Mouse (Mus musculus) embryonic facial prominence, embryonic 15.5 days (tissue): ENCODE measurements around the gene Zfp638. TPM values are rescaled to one million over a fixed set of nuclear protein-coding genes. Genes with fewer than 3 reads are reported as not detected.

Experiments
- ATAC-seq: fragments of 200-750 bp; cut with Nextera tagmentation; 2 replicates; pipeline ENCODE4 v1.8.0; 2017; ENCODE audit warnings: low read depth, moderate TSS enrichment; ENCODE audit not compliant: insufficient number of reproducible peaks, low FRiP score, low TSS enrichment
- H3K27ac ChIP-seq: fragments of 300-500 bp; sonication (generic); replicated peaks from 2 replicates; pipeline ENCODE4 v1.5.1; 2015; ENCODE audit warnings: mild to moderate bottlenecking, inconsistent platforms
- H3K27me3 ChIP-seq: fragments of 300-500 bp; sonication (generic); 2 replicates; pipeline ENCODE4 v1.6.1; 2015; ENCODE audit warnings: inconsistent platforms
- H3K36me3 ChIP-seq: fragments of 300-500 bp; sonication (generic); 2 replicates; pipeline ENCODE4 v1.6.1; 2015; ENCODE audit warnings: mild to moderate bottlenecking, inconsistent platforms
- H3K4me1 ChIP-seq: fragments of 300-500 bp; sonication (generic); 2 replicates; pipeline ENCODE4 v1.6.1; 2015; ENCODE audit warnings: inconsistent platforms
- H3K4me2 ChIP-seq: fragments of 300-500 bp; sonication (generic); replicated peaks from 2 replicates; pipeline ENCODE4 v1.6.1; 2015; ENCODE audit warnings: mild to moderate bottlenecking, inconsistent platforms
- H3K4me3 ChIP-seq: fragments of 300-500 bp; sonication (generic); replicated peaks from 2 replicates; pipeline ENCODE4 v1.5.1; 2015; ENCODE audit warnings: mild to moderate bottlenecking, inconsistent platforms
- H3K9ac ChIP-seq: fragments of 300-500 bp; sonication (generic); 2 replicates; pipeline ENCODE4 v1.6.1; 2015; ENCODE audit warnings: inconsistent platforms
- H3K9me3 ChIP-seq: fragments of 300-500 bp; sonication (generic); replicated peaks from 2 replicates; pipeline ENCODE4 v1.6.1; 2016; ENCODE audit warnings: inconsistent platforms
- WGBS: fragments of 180-500 bp; shearing (Covaris S2); methylation state at CpG from one replicate; pipeline ENCODE4 v1.1.7; 2015; 5-methylcytosine and 5-hydroxymethylcytosine counted together
- polyA plus RNA-seq: library from polyadenylated mRNA; unstranded; fragments of >200 nt; fragmentation: Nextera tagmentation; extraction: Ambion mirVana; gene quantifications from 2 replicates; pipeline ENCODE4 v1.2.1, GENCODE M21; 2015

Zfp638 gene
- polyA plus RNA-seq, 1 experiment from 2014 or later = 52.7 TPM

- H3K27me3 ChIP-seq = no peaks in the 10 kb centered on the region
- no peak for ATAC-seq
- peaks cover 12% of the 10 kb centered on the region; the same call in 1 of the 2 replicates for H3K36me3 ChIP-seq
- H3K27ac ChIP-seq = no peak overlapping the region
- H3K4me2 ChIP-seq = no peak overlapping the region
- H3K4me3 ChIP-seq = no peak overlapping the region
- no peaks in the 10 kb centered on the region for H3K9me3 ChIP-seq
- no peak overlapping the region for H3K9ac ChIP-seq
- H3K4me1 ChIP-seq = no peaks in the 10 kb centered on the region
- 46% methylated on average over 2 of the region's 2 CpGs for WGBS
These were observed 61.3 kb downstream of the Zfp638 start for GRCm38 (mm10) chr6:83928225-83928624.

GRCm38 (mm10) chr6:83939492-83939891 lies 72.6 kb downstream of the Zfp638 start:
- Histone ChIP-seq H3K36me3 (peaks cover 22% of the 10 kb centered on the region), H3K9me3 (no peaks in the 10 kb centered on the region), H3K4me2 (no peak overlapping the region), H3K27me3 (no peaks in the 10 kb centered on the region), H3K4me3 (no peak overlapping the region), H3K4me1 (no peaks in the 10 kb centered on the region), H3K27ac (no peak overlapping the region), H3K9ac (no peak overlapping the region)
- ATAC-seq = no peak
- 91% methylated on average over 2 of the region's 2 CpGs for WGBS

GRCm38 (mm10) chr6:83942806-83943205 lies 75.9 kb downstream of the Zfp638 start:
- Histone ChIP-seq H3K9me3 (no peaks in the 10 kb centered on the region), H3K9ac (no peak overlapping the region), H3K27ac (no peak overlapping the region), H3K36me3 (peaks cover 22% of the 10 kb centered on the region), H3K27me3 (no peaks in the 10 kb centered on the region), H3K4me3 (no peak overlapping the region), H3K4me1 (no peaks in the 10 kb centered on the region), H3K4me2 (no peak overlapping the region)
- 94% methylated on average over 13 of the region's 13 CpGs for WGBS
- no peak for ATAC-seq

- Histone ChIP-seq H3K36me3 (peaks cover 31% of the 10 kb centered on the region), H3K4me2 (no peak overlapping the region), H3K4me3 (no peak overlapping the region), H3K27ac (no peak overlapping the region), H3K9ac (no peak overlapping the region), H3K27me3 (no peaks in the 10 kb centered on the region), H3K4me1 (no peaks in the 10 kb centered on the region), H3K9me3 (no peaks in the 10 kb centered on the region)
- no peak for ATAC-seq
These were observed 86.7 kb downstream of the Zfp638 start for GRCm38 (mm10) chr6:83953603-83954002.

GRCm38 (mm10) chr6:83987642-83988041 lies 120.7 kb downstream of the Zfp638 start:
- no peaks in the 10 kb centered on the region for H3K4me1 ChIP-seq
- H3K9me3 ChIP-seq = no peaks in the 10 kb centered on the region
- no peaks in the 10 kb centered on the region for H3K27me3 ChIP-seq
- no peak overlapping the region for H3K4me3 ChIP-seq
- H3K4me2 ChIP-seq = no peak overlapping the region
- no peak overlapping the region for H3K27ac ChIP-seq
- H3K36me3 ChIP-seq = peaks cover 44% of the 10 kb centered on the region
- 94% methylated on average over 5 of the region's 5 CpGs for WGBS
- ATAC-seq = no peak
- H3K9ac ChIP-seq = no peak overlapping the region

- no peak overlapping the region for H3K4me2 ChIP-seq
- no peaks in the 10 kb centered on the region for H3K27me3 ChIP-seq
- H3K4me3 ChIP-seq = no peak overlapping the region
- no peak for ATAC-seq
- H3K27ac ChIP-seq = no peak overlapping the region
- H3K9ac ChIP-seq = no peak overlapping the region
- WGBS = 53% methylated on average over 1 of the region's 1 CpGs
- H3K4me1 ChIP-seq = no peaks in the 10 kb centered on the region
- no peaks in the 10 kb centered on the region for H3K9me3 ChIP-seq
- peaks cover 8% of the 10 kb centered on the region for H3K36me3 ChIP-seq
These were observed 135.8 kb downstream of the Zfp638 start for GRCm38 (mm10) chr6:84002716-84003115.

- Histone ChIP-seq H3K4me3 (no peak overlapping the region), H3K9me3 (no peaks in the 10 kb centered on the region), H3K36me3 (no peaks in the 10 kb centered on the region), H3K27ac (no peak overlapping the region), H3K9ac (no peak overlapping the region), H3K4me1 (peaks cover 12% of the 10 kb centered on the region), H3K4me2 (no peak overlapping the region), H3K27me3 (peaks cover 11% of the 10 kb centered on the region)
- 85% methylated on average over 4 of the region's 4 CpGs for WGBS
- ATAC-seq = no peak
These were observed 137.4 kb downstream of the Zfp638 start for GRCm38 (mm10) chr6:84004295-84004694.

- Histone ChIP-seq H3K27me3 (peaks cover 11% of the 10 kb centered on the region), H3K4me1 (peaks cover 27% of the 10 kb centered on the region)
- peak; percentile 16; the same call in 1 of the 2 replicates for ATAC-seq
These were observed 141.7 kb downstream of the Zfp638 start, which contains the start of gene Dysf for GRCm38 (mm10) chr6:84008363-84009171. Gene Dysf (plus strand): TSS chr6:84008590.

GRCm38 (mm10) chr6:84009172-84009872 lies 142.4 kb downstream of the Zfp638 start:
- Histone ChIP-seq H3K4me1 (peaks cover 27% of the 10 kb centered on the region), H3K9ac (no peak overlapping the region), H3K27ac (peak overlapping the region; percentile 7; the same call in 1 of the 2 replicates), H3K9me3 (no peaks in the 10 kb centered on the region), H3K4me2 (peak overlapping the region; percentile 59), H3K4me3 (peak overlapping the region; percentile 34), H3K36me3 (no peaks in the 10 kb centered on the region), H3K27me3 (peaks cover 11% of the 10 kb centered on the region)
- WGBS = 23% methylated on average over 8 of the region's 8 CpGs
- no peak for ATAC-seq

More at GRCm38 (mm10) chr6:84008363-84009171, 141.7 kb downstream of the Zfp638 start, which contains the start of gene Dysf:
- Histone ChIP-seq H3K4me3 (peak within 1 kb of the TSS; percentile 34), H3K4me2 (peak within 1 kb of the TSS; percentile 59), H3K9me3 (no peaks in the 10 kb centered on the region), H3K27ac (0 out of 2 replicates have a peak within 1 kb of the TSS, but pooled peaks have one; percentile 7), H3K9ac (peak within 1 kb of the TSS; percentile 26; the same call in 1 of the 2 replicates), H3K36me3 (no peaks in the 10 kb centered on the region)
- WGBS = under 1% methylated on average over 41 of the region's 41 CpGs

GRCm38 (mm10) chr6:84009915-84010302 lies 143.0 kb downstream of the Zfp638 start:
- WGBS = 25% methylated on average over 4 of the region's 4 CpGs
- no peak for ATAC-seq
- 0 out of 2 replicates have a peak overlapping the region, but pooled peaks have one; percentile 7 for H3K27ac ChIP-seq
- peaks cover 27% of the 10 kb centered on the region for H3K4me1 ChIP-seq
- peaks cover 11% of the 10 kb centered on the region for H3K27me3 ChIP-seq
- no peak overlapping the region for H3K9ac ChIP-seq
- no peak overlapping the region for H3K4me3 ChIP-seq
- no peak overlapping the region; the same call in 1 of the 2 replicates for H3K4me2 ChIP-seq
- H3K9me3 ChIP-seq = no peaks in the 10 kb centered on the region
- H3K36me3 ChIP-seq = no peaks in the 10 kb centered on the region
